Mouse (Mus musculus): ENCODE results near the gene Rpl39l.
"Not testable (repeated sequence)": the region's sequence is repeated elsewhere in the genome, so short reads cannot be mapped to it uniquely, and the experiment has no call there.

Gene Rpl39l

GRCm38 (mm10) chr16:10170005-10170404 lies at the start of gene Rpl39l:
Rpl39l (plus strand) TSS chr16:10170226.
- DNase-seq, result no peak

- no peak for DNase-seq
Measured at GRCm38 (mm10) chr16:10127586-10127985, 42.4 kb upstream of the Rpl39l start.

GRCm38 (mm10) chr16:10129052-10129911 lies 40.7 kb upstream of the Rpl39l start:
- DNase-seq, result no peak

GRCm38 (mm10) chr16:10143166-10143565 lies 26.9 kb upstream of the Rpl39l start:
- no peak for DNase-seq

- no peak for DNase-seq
Measured at GRCm38 (mm10) chr16:10147401-10147800, 22.6 kb upstream of the Rpl39l start.

GRCm38 (mm10) chr16:10169123-10169905 lies 712 bp upstream of the Rpl39l start:
- no peak for DNase-seq

- DNase-seq, result no peak
Measured at GRCm38 (mm10) chr16:10171276-10171675, 1.2 kb downstream of the Rpl39l start.

GRCm38 (mm10) chr16:10172179-10172820 lies 2.3 kb downstream of the Rpl39l start:
- DNase-seq, result no peak

GRCm38 (mm10) chr16:10187461-10187860 lies 17.4 kb downstream of the Rpl39l start:
- not testable (repeated sequence) for DNase-seq

- DNase-seq, result peak; percentile 99
Measured at GRCm38 (mm10) chr16:10192679-10193506, 22.9 kb downstream of the Rpl39l start, which contains the start of gene Atf7ip2. Atf7ip2 (plus strand) TSS chr16:10192712.

- peak in 1 of 2 experiments; percentile 2 for DNase-seq
Measured at GRCm38 (mm10) chr16:10208777-10209176, 38.8 kb downstream of the Rpl39l start.

- not testable (repeated sequence) for DNase-seq
Measured at GRCm38 (mm10) chr16:10216366-10216765, 46.3 kb downstream of the Rpl39l start.

GRCm38 (mm10) chr16:10217020-10217419 lies 47.0 kb downstream of the Rpl39l start:
- DNase-seq, result not testable (repeated sequence)

Data from cerebellum, postnatal 10 days (tissue).